Mouse (Mus musculus): ENCODE data around the gene Jun.

The Jun gene

GRCm38 (mm10) chr4:95073214-95073750 lies 21.3 kb upstream of the Jun start:
- no peak for DNase-seq (ENCODE audit: low spot score in 2 of 2)

GRCm38 (mm10) chr4:95070407-95070806 lies 18.4 kb upstream of the Jun start:
- DNase-seq (ENCODE audit: low spot score in 2 of 2), result no peak

GRCm38 (mm10) chr4:95068045-95068948 lies 16.3 kb upstream of the Jun start:
- DNase-seq (ENCODE audit: low spot score in 2 of 2), result no peak

GRCm38 (mm10) chr4:95063609-95064210 lies 11.7 kb upstream of the Jun start:
- DNase-seq (ENCODE audit: low spot score in 2 of 2), result no peak

- DNase-seq (ENCODE audit: low spot score in 2 of 2), result no peak
Measured at GRCm38 (mm10) chr4:95062873-95063272, 10.9 kb upstream of the Jun start.

GRCm38 (mm10) chr4:95057264-95057663 lies 5.2 kb upstream of the Jun start:
- no peak for DNase-seq (ENCODE audit: low spot score in 2 of 2)

- no peak for DNase-seq (ENCODE audit: low spot score in 2 of 2)
Measured at GRCm38 (mm10) chr4:95055276-95055675, 3.3 kb upstream of the Jun start.

- no peak for DNase-seq (ENCODE audit: low spot score in 2 of 2)
Measured at GRCm38 (mm10) chr4:95054336-95054735, 2.3 kb upstream of the Jun start.

- peak; percentile 46 to 58 for DNase-seq (ENCODE audit: low spot score in 2 of 2)
Measured at GRCm38 (mm10) chr4:95053791-95054117, 1.7 kb upstream of the Jun start.

GRCm38 (mm10) chr4:95053041-95053790 lies 1.2 kb upstream of the Jun start:
- peak; percentile 91 to 94 for DNase-seq (ENCODE audit: low spot score in 2 of 2)

- DNase-seq (ENCODE audit: low spot score in 2 of 2), result peak; percentile 43 to 56
Measured at GRCm38 (mm10) chr4:95051311-95051871, 631 bp downstream of the Jun start.

GRCm38 (mm10) chr4:95050518-95051278 lies 1.3 kb downstream of the Jun start:
- DNase-seq (ENCODE audit: low spot score in 2 of 2), result peak; percentile 60 to 73

GRCm38 (mm10) chr4:95049884-95050517 lies 2.0 kb downstream of the Jun start:
- peak; percentile 50 to 62 for DNase-seq (ENCODE audit: low spot score in 2 of 2)

GRCm38 (mm10) chr4:95049153-95049552 lies 2.9 kb downstream of the Jun start:
- no peak for DNase-seq (ENCODE audit: low spot score in 2 of 2)

- DNase-seq (ENCODE audit: low spot score in 2 of 2), result no peak
Measured at GRCm38 (mm10) chr4:95048731-95049100, 3.3 kb downstream of the Jun start.

- no peak for DNase-seq (ENCODE audit: low spot score in 2 of 2)
Measured at GRCm38 (mm10) chr4:95048021-95048730, 3.8 kb downstream of the Jun start.

GRCm38 (mm10) chr4:95045133-95045532 lies 6.9 kb downstream of the Jun start:
- DNase-seq (ENCODE audit: low spot score in 2 of 2), result no peak

- DNase-seq (ENCODE audit: low spot score in 2 of 2), result no peak
Measured at GRCm38 (mm10) chr4:95044721-95045120, 7.3 kb downstream of the Jun start.

- DNase-seq (ENCODE audit: low spot score in 2 of 2), result no peak
Measured at GRCm38 (mm10) chr4:95038024-95038423, 14.0 kb downstream of the Jun start.

GRCm38 (mm10) chr4:95031158-95031557 lies 20.9 kb downstream of the Jun start:
- no peak for DNase-seq (ENCODE audit: low spot score in 2 of 2)

All from frontal cortex, postnatal 14 days (tissue).